Mouse (Mus musculus) testis, adult 2 months (tissue): ENCODE results near the gene Cnih4.

Experiments
- CTCF ChIP-seq: fragments of 200-500 bp; IDR thresholded peaks from 2 replicates; pipeline ENCODE4 v1.5.1; 2012; ENCODE audit warnings: low read depth, mild to moderate bottlenecking, inconsistent platforms, low read length, moderate library complexity; ENCODE audit not compliant: control insufficient read depth, insufficient read depth, insufficient replicate concordance
- POLR2A ChIP-seq: fragments of 200-500 bp; IDR thresholded peaks from 2 replicates; pipeline ENCODE4 v1.6.1; 2012; ENCODE audit warnings: low read depth, mild to moderate bottlenecking, inconsistent platforms, low read length, moderate library complexity; ENCODE audit not compliant: control insufficient read depth

DNA sequence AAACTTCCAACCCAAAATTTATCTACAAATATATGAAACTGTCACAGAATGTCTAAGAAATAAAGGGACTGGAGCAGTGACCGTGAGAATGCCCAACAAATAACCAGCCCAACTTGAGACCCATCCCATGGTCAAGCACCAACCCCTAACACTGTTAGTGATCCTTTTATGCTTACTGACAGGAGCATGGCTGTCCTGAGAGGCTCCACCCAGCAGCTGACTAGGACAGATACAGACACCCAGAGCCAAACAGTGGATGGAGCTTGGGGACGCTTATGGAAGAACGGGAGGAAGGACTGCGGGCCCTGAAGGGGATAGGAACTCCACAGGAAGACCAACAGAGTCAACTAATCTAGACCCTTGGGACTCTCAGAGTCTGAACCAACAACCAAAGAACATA, 44.4 kb downstream of the Cnih4 start:
- TF ChIP-seq CTCF (no peak), POLR2A (no peak)
